Mouse (Mus musculus) lung, embryonic 14.5 days (tissue): Measurements from ENCODE around the gene Cst11. TPM values are rescaled to one million over a fixed set of nuclear protein-coding genes. Genes with fewer than 3 reads are reported as not detected.

ENCODE experiments used
- ATAC-seq: fragments of 200-750 bp; cut with Nextera tagmentation; 2 replicates; pipeline ENCODE4 v1.8.0; 2017; ENCODE audit warnings: mild to moderate bottlenecking, moderate TSS enrichment, moderate library complexity; ENCODE audit not compliant: insufficient read depth
- DNase-seq: peaks from one replicate; pipeline ENCODE4 v3.0.0-alpha.2; 2015
- H3K27ac ChIP-seq: fragments of 300-500 bp; sonication (generic); 2 replicates; pipeline ENCODE4 v1.5.1; 2014; ENCODE audit warnings: low read depth, mild to moderate bottlenecking, moderate library complexity
- H3K27me3 ChIP-seq: fragments of 300-500 bp; sonication (generic); 2 replicates; pipeline ENCODE4 v1.6.1; 2014; ENCODE audit warnings: low read length, control low read depth; ENCODE audit not compliant: insufficient read depth
- H3K36me3 ChIP-seq: fragments of 300-500 bp; sonication (generic); 2 replicates; pipeline ENCODE4 v1.6.1; 2014; ENCODE audit warnings: control low read depth; ENCODE audit not compliant: insufficient read depth
- H3K4me1 ChIP-seq: fragments of 300-500 bp; sonication (generic); 2 replicates; pipeline ENCODE4 v1.6.1; 2014; ENCODE audit warnings: antibody characterized with exemption, control low read depth; ENCODE audit not compliant: insufficient read depth
- H3K4me2 ChIP-seq: fragments of 300-500 bp; sonication (generic); 2 replicates; pipeline ENCODE4 v1.6.1; 2014; ENCODE audit warnings: mild to moderate bottlenecking
- H3K4me3 ChIP-seq: fragments of 300-500 bp; sonication (generic); 2 replicates; pipeline ENCODE4 v1.5.1; 2014; ENCODE audit warnings: low read depth, low read length
- H3K9ac ChIP-seq: fragments of 300-500 bp; sonication (generic); 2 replicates; pipeline ENCODE4 v1.6.1; 2014
- H3K9me3 ChIP-seq: fragments of 300-500 bp; sonication (generic); 2 replicates; pipeline ENCODE4 v1.6.1; 2016; ENCODE audit warnings: low read depth, low read length, control low read depth
- CTCF ChIP-seq: IDR thresholded peaks from 2 replicates; pipeline ENCODE4 v1.5.1; 2016; ENCODE audit warnings: antibody characterized with exemption, low read depth
- WGBS: fragments of 180-500 bp; shearing (Covaris S2); extraction: QIAGEN DNeasy Blood & Tissue Kit; methylation state at CpG from one replicate; pipeline ENCODE4 v1.1.7; 2014; 5-methylcytosine and 5-hydroxymethylcytosine counted together
- polyA plus RNA-seq: library from polyadenylated mRNA; unstranded; fragments of >200 nt; fragmentation: Nextera tagmentation; extraction: Ambion mirVana; gene quantifications from 2 replicates; pipeline ENCODE4 v1.2.1, GENCODE M21; 2014

Gene Cst11
- polyA plus RNA-seq, 1 experiment from 2014 or later: not detected

DNA sequence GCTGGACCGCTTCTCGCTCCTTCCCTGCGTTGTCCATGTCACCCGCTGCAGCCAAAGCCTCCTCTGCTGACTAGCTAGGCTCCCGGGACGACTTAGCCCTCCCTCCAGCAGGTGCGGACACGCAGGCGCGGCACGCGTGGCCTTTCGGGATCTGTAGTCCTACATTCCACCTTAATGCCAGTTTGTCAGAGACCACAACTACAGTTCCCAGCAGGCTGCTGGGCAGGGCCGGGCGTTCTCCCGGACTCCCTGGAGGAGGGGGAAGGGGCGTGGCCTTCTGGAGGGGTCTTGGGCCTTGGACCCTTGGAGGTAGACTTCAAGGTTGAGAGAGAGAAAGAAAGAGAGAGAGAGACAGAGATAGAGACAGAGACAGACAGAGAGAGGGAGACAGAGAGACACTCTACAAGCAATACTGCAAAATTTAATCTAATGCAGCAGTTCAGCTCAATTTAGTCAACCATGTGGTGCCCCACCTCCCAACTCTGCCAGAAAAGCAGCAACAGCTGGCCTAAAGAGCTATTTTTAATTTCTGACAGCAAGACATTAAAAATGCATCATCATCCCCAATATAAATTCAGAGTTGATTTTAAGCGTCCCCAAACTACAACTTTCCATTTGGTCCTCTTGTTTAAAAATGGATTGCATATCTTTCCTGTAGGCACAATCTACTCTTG, 38.8 kb downstream of the Cst11 start, which contains the start of gene Napb:
Napb (minus strand) TSS at position 141 of the 674 bp plus-strand sequence.
- Histone ChIP-seq H3K4me2 (peak within 1 kb of the TSS; percentile 84), H3K4me3 (peak within 1 kb of the TSS; percentile 72), H3K9me3 (no peaks in the 10 kb centered on the region), H3K27me3 (no peaks in the 10 kb centered on the region), H3K9ac (peak within 1 kb of the TSS; percentile 75), H3K27ac (no peak within 1 kb of the TSS), H3K36me3 (no peaks in the 10 kb centered on the region), H3K4me1 (0 out of 2 replicates have a peak, but pooled peaks cover 4% of the 10 kb centered on the region)
- 2% methylated on average over 18 of the region's 18 CpGs for WGBS
- DNase-seq: peak; percentile 94
- peak; percentile 100 for ATAC-seq
- TF ChIP-seq CTCF: no peak

DNA sequence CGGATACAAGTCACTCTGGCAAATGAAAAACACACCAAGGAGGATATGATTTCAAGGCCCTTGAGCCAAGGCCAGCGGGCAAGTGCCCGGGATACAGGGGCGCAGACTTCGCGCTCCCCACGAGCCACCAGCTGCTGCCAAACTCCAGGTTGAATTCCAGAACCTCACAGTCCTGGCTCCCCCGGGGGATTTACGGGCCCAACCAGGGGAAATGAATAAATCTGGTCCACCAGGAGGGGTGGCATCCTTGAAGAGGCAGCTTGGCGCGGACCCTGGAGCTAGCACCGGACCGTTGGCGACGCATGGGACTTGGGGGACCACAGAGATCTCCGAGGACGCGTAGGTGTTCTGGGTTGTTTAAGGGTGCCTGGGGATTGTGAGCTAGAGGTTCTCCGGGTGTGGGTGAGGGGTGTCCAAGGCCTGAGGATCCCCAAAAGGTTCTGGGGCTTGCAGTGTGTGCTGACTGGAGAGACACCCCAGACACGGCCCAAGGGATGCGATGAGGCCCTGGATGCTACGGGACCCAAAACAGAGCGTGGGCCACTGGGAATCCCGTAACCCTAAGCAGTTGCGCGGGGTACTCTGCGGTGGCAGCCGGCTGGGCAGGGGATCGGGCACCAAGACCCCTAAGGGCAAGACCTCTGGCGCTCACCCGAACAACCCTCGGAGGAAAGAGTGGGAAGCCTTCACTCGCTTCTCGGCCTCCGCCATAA, 39.5 kb downstream of the Cst11 start:
- WGBS: 1% methylated on average over 34 of the region's 35 CpGs
- ATAC-seq (peak; percentile 72), DNase-seq (peak; percentile 17)
- Histone ChIP-seq H3K36me3 (no peaks in the 10 kb centered on the region), H3K27me3 (no peaks in the 10 kb centered on the region), H3K27ac (no peak overlapping the region), H3K4me2 (peak overlapping the region; percentile 84), H3K4me1 (0 out of 2 replicates have a peak, but pooled peaks cover 4% of the 10 kb centered on the region), H3K9ac (peak overlapping the region; percentile 75), H3K9me3 (no peaks in the 10 kb centered on the region), H3K4me3 (peak overlapping the region; percentile 72)
- TF ChIP-seq CTCF: no peak

DNA sequence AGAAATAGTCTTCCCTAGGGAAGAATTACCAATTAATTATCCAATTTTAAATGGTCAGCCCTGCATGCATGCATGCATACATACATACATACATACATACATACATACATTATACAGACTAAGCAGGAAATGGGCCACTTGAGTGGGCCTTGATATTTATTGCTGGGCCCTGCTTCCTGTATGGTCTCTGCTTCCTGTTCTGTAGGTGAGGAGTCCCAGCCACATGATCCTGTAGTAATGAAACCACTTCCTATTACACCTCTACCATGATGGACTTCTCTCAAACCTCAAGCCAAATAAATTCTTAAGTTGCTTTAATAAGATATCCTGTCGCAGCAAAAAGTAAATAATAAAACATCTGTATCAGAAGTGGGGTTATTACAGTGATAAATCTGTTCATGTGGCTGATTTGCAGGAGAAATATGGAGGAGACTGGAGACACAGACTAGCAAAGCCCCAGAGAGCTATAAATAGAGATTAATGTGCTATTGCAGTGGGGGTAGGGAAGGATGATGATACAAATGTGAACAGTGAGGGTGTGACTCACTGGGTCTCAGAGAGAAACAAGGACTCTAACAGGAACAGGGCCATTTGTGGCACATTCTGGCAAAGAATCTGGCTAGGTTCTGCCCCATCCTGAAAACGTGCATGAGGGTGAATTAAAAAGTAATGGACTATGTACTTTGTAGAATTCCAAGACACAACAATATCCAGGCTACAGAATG, 51.9 kb downstream of the Cst11 start:
- no peak overlapping the region for H3K27ac ChIP-seq
- 59% methylated on average over 2 of the region's 2 CpGs for WGBS

More for the DNA sequence above, 51.9 kb downstream of the Cst11 start:
- ATAC-seq (no peak), DNase-seq (no peak)
- TF ChIP-seq CTCF: no peak
- Histone ChIP-seq H3K27me3 (no peaks in the 10 kb centered on the region), H3K9me3 (no peaks in the 10 kb centered on the region), H3K4me3 (no peak overlapping the region), H3K4me1 (no peaks in the 10 kb centered on the region), H3K36me3 (no peaks in the 10 kb centered on the region), H3K4me2 (no peak overlapping the region), H3K9ac (no peak overlapping the region)

Other genes starting within 250 kb of the Cst11 start
- gene Nxt1, start 98.9 kb downstream of the Cst11 start, polyA plus RNA-seq: 113 and 115 TPM in 2 replicates
- gene Gzf1, start 90.5 kb downstream of the Cst11 start, polyA plus RNA-seq: 21.3 and 21.4 TPM in 2 replicates
- 2.3 and 2.8 TPM in 2 replicates for gene Napb, start 39.0 kb downstream of the Cst11 start, polyA plus RNA-seq
- not detected in 2 replicates for gene Cstl1, start 21.1 kb downstream of the Cst11 start, polyA plus RNA-seq
- gene 8030411F24Rik, start 10.5 kb upstream of the Cst11 start, polyA plus RNA-seq: not detected in 2 replicates
- not detected in 2 replicates for gene Cst12, start 17.9 kb upstream of the Cst11 start, polyA plus RNA-seq
- gene Cst8, start 27.3 kb upstream of the Cst11 start, polyA plus RNA-seq: not detected in 2 replicates
- gene Cst13, start 48.6 kb upstream of the Cst11 start, polyA plus RNA-seq: not detected in 2 replicates
- gene Cst9, start 63.6 kb upstream of the Cst11 start, polyA plus RNA-seq: 0.49 TPM in 1 of 2 replicates, not detected in the other
- gene 9230104L09Rik, start 93.5 kb upstream of the Cst11 start, polyA plus RNA-seq: not detected in 2 replicates
- 481 and 484 TPM in 2 replicates for gene Cst3, start 104.2 kb upstream of the Cst11 start, polyA plus RNA-seq
- gene Gm1330, start 231.8 kb upstream of the Cst11 start, polyA plus RNA-seq: not detected in 2 replicates
- gene Gm10750, start 245.7 kb upstream of the Cst11 start, polyA plus RNA-seq: not detected in 2 replicates